Mouse (Mus musculus): Measurements from ENCODE around the gene Pdrg1.

GRCm38 (mm10) chr2:153027501-153027900 is 12.3 kb upstream of the Pdrg1 start:
- TF ChIP-seq CTCF (IDR thresholded peaks at IDR 0.05) (no peak), EP300 (IDR thresholded peaks at IDR 0.05; ENCODE audit: insufficient read depth, low read depth, low read length) (no peak), POLR2A (IDR thresholded peaks at IDR 0.05; ENCODE audit: insufficient read depth, low read depth, low read length) (no peak)
